Mouse (Mus musculus) CH12.LX (cell line): ENCODE results near the gene Esrrb. TPM values are rescaled to one million over a fixed set of nuclear protein-coding genes. Genes with fewer than 3 reads are reported as not detected.

Experiments used
- DNase-seq: peaks from one replicate; pipeline ENCODE4 v3.0.0-alpha.2; 2013; ENCODE audit errors: extremely low read depth
- H3K27ac ChIP-seq: 2 replicates; pipeline ENCODE4 v1.5.1; 2012; ENCODE audit warnings: low read depth, mild to moderate bottlenecking, control low read depth, moderate library complexity; ENCODE audit not compliant: insufficient read depth
- H3K27me3 ChIP-seq: replicated peaks from 2 replicates; pipeline ENCODE3; 2012; ENCODE audit warnings: inconsistent platforms
- H3K36me3 ChIP-seq, 2 experiments: replicated peaks in 1 of 2; 2 replicates each; pipeline versions ENCODE3 to v1.6.1; 2012; ENCODE audit warnings: inconsistent platforms in 1 of 2, low read length in 1 of 2, mild to moderate bottlenecking in 1 of 2, mixed read lengths in 1 of 2, moderate library complexity in 1 of 2; ENCODE audit not compliant: control insufficient read depth in 1 of 2, insufficient read depth in 1 of 2
- H3K4me1 ChIP-seq, 2 experiments: 2 replicates each; pipeline ENCODE4 v1.6.1; 2012; ENCODE audit warnings: inconsistent platforms in 1 of 2, moderate library complexity in 1 of 2; ENCODE audit not compliant: insufficient read depth in 2 of 2, control insufficient read depth in 1 of 2
- H3K4me2 ChIP-seq: 2 replicates; pipeline ENCODE4 v1.6.1; 2012; ENCODE audit warnings: low read depth, mild to moderate bottlenecking, control low read depth; ENCODE audit not compliant: poor library complexity, insufficient read depth, severe bottlenecking
- H3K4me3 ChIP-seq, 3 experiments: fragments of 150-350 bp in 1 of 3; sonication (generic) in 1 of 3; replicated peaks in 1 of 3; 2 replicates each; pipeline versions ENCODE3 to v1.5.1; 2011 to 2012; ENCODE audit warnings: low read depth in 2 of 3, low read length in 2 of 3, mild to moderate bottlenecking in 2 of 3, moderate library complexity in 2 of 3, control low read depth in 1 of 3, improper control_type of control experiment in 1 of 3, inconsistent platforms in 1 of 3, mixed read lengths in 1 of 3; ENCODE audit not compliant: poor library complexity in 1 of 3
- H3K79me2 ChIP-seq: replicated peaks from 2 replicates; pipeline ENCODE4 v1.6.1; 2012; ENCODE audit warnings: mild to moderate bottlenecking, moderate library complexity; ENCODE audit not compliant: control insufficient read depth, poor library complexity, insufficient read depth, severe bottlenecking; ENCODE audit errors: extremely low read depth
- H3K9ac ChIP-seq: 2 replicates; pipeline ENCODE4 v1.6.1; 2012; ENCODE audit warnings: low read depth, mild to moderate bottlenecking, control low read depth, moderate library complexity; ENCODE audit not compliant: insufficient read depth
- H3K9me3 ChIP-seq: replicated peaks from 2 replicates; pipeline ENCODE3; 2012; ENCODE audit warnings: low read length, inconsistent platforms, mixed read lengths
- CHD1 ChIP-seq: IDR thresholded peaks from 2 replicates; pipeline ENCODE4 v1.6.1; 2012; ENCODE audit warnings: low read depth, low read length, improper control_type of control experiment, inconsistent platforms
- CTCF ChIP-seq, 2 experiments: IDR thresholded peaks in 1 of 2; conservative IDR thresholded peaks in 1 of 2; 2 replicates each; pipeline ENCODE4 v1.5.1; 2011 to 2012; ENCODE audit warnings: low read depth in 2 of 2, low read length in 2 of 2, improper control_type of control experiment in 1 of 2, inconsistent platforms in 1 of 2, mild to moderate bottlenecking in 1 of 2, moderate library complexity in 1 of 2
- E2F4 ChIP-seq: IDR thresholded peaks from 2 replicates; pipeline ENCODE4 v1.6.1; 2011; ENCODE audit warnings: low read depth, low read length, improper control_type of control experiment; ENCODE audit not compliant: insufficient replicate concordance
- EP300 ChIP-seq: IDR thresholded peaks from 2 replicates; pipeline ENCODE4 v1.6.1; 2011; ENCODE audit warnings: low read length, improper control_type of control experiment
- ETS1 ChIP-seq: conservative IDR thresholded peaks from 2 replicates; pipeline ENCODE4 v1.6.1; 2012; ENCODE audit warnings: low read depth, mild to moderate bottlenecking, inconsistent platforms, low read length, improper control_type of control experiment, moderate library complexity
- GABPA ChIP-seq: IDR thresholded peaks from 2 replicates; pipeline ENCODE4 v1.6.1; 2012; ENCODE audit warnings: low read depth, low read length, improper control_type of control experiment, inconsistent platforms; ENCODE audit not compliant: insufficient replicate concordance
- HCFC1 ChIP-seq: IDR thresholded peaks from 2 replicates; pipeline ENCODE4 v1.6.1; 2012; ENCODE audit warnings: low read depth, mild to moderate bottlenecking, inconsistent platforms, low read length, improper control_type of control experiment
- JUN ChIP-seq: IDR thresholded peaks from 2 replicates; pipeline ENCODE4 v1.6.1; 2011; ENCODE audit warnings: low read depth, mild to moderate bottlenecking, low read length, improper control_type of control experiment, moderate library complexity; ENCODE audit not compliant: insufficient read depth
- JUND ChIP-seq: conservative IDR thresholded peaks from 2 replicates; pipeline ENCODE4 v1.6.1; 2011; ENCODE audit warnings: low read depth, low read length, improper control_type of control experiment
- MAX ChIP-seq: IDR thresholded peaks from 2 replicates; pipeline ENCODE4 v1.6.1; 2011; ENCODE audit warnings: low read length, improper control_type of control experiment
- MAZ ChIP-seq: IDR thresholded peaks from 2 replicates; pipeline ENCODE4 v1.6.1; 2012; ENCODE audit warnings: low read depth, mild to moderate bottlenecking, inconsistent platforms, low read length, improper control_type of control experiment, moderate library complexity
- MEF2A ChIP-seq: IDR thresholded peaks from 2 replicates; pipeline ENCODE4 v1.6.1; 2014; ENCODE audit warnings: low read depth, mild to moderate bottlenecking, inconsistent platforms, low read length, improper control_type of control experiment, borderline replicate concordance
- RCOR1 ChIP-seq: conservative IDR thresholded peaks from 2 replicates; pipeline ENCODE4 v1.6.1; 2012; ENCODE audit warnings: low read depth, mild to moderate bottlenecking, inconsistent platforms, low read length, improper control_type of control experiment
- ZC3H11A ChIP-seq: IDR thresholded peaks from 2 replicates; pipeline ENCODE4 v1.6.1; 2012; ENCODE audit warnings: low read depth, mild to moderate bottlenecking, inconsistent platforms, low read length, improper control_type of control experiment
- ZKSCAN1 ChIP-seq: IDR thresholded peaks from 2 replicates; pipeline ENCODE4 v1.6.1; 2012; ENCODE audit warnings: low read depth, inconsistent platforms, low read length, improper control_type of control experiment, borderline replicate concordance
- ZNF384 ChIP-seq: IDR thresholded peaks from 2 replicates; pipeline ENCODE4 v1.6.1; 2012; ENCODE audit warnings: low read depth, low read length, improper control_type of control experiment, inconsistent platforms
- dilution Hi-C: fragments of 300-500 bp; cut with MboI; formaldehyde crosslinking; loops from 2 replicates; pipeline ENCODE4 v1.14.3; 2020; ENCODE audit warnings: low sequenced_read_pairs; ENCODE audit not compliant: extremely low pct_unique_long_range_greater_than_20kb, extremely low pct_ligation_motif_present
- in situ Hi-C: fragments of 300-500 bp; cut with MboI; formaldehyde crosslinking; loops from 3 replicates; pipeline ENCODE4 v1.14.3; 2019; ENCODE audit warnings: low sequenced_read_pairs, low pct_ligation_motif_present, low pct_unique_long_range_greater_than_20kb, mixed read lengths
- polyA plus RNA-seq: library from polyadenylated mRNA; unstranded; fragments of >175 nt; gene quantifications from 2 replicates; pipeline ENCODE4 v1.2.1, GENCODE M21; 2012; ENCODE audit warnings: low read depth; ENCODE audit not compliant: insufficient read length
- total RNA-seq, 2 experiments: library from RNA; depleted of rRNA; stranded (reverse); fragments of 300-350 nt in 1 of 2; fragments of >200 nt in 1 of 2; gene quantifications; 2 replicates each; pipeline ENCODE4 v1.2.3; 2012 to 2014

The Esrrb gene
- total and polyA plus RNA-seq, 3 experiments: not detected

- TF ChIP-seq CHD1 (no peak), MAZ (no peak), ETS1 (no peak), JUND (no peak)
- TF ChIP-seq, all 38 proteins: peak for 0
- H3K4me2 ChIP-seq: no peak overlapping the region
- no peaks in the 10 kb centered on the region for H3K79me2 ChIP-seq
- no peak overlapping the region for H3K27ac ChIP-seq
- H3K4me1 ChIP-seq: no peaks in the 10 kb centered on the region
- H3K9me3 ChIP-seq: no peaks in the 10 kb centered on the region
- H3K9ac ChIP-seq: no peak overlapping the region
- dilution Hi-C loops (no loop called here), in situ Hi-C loops (no loop called here)
- no peak for DNase-seq
- peaks cover 36% of the 10 kb centered on the region for H3K27me3 ChIP-seq
- no peak overlapping the region for H3K4me3 ChIP-seq
- H3K36me3 ChIP-seq: no peaks in the 10 kb centered on the region
Measured at GRCm38 (mm10) chr12:86387671-86388270, 26.9 kb downstream of the Esrrb start.

- Histone ChIP-seq H3K9ac (no peak overlapping the region), H3K4me1 (peaks cover 2 to 6% of the 10 kb centered on the region in 2 experiments; a peak in 2 of 4 replicates), H3K4me2 (no peak overlapping the region), H3K36me3 (no peaks in the 10 kb centered on the region), H3K4me3 (no peak overlapping the region), H3K9me3 (peaks cover 8% of the 10 kb centered on the region), H3K27ac (no peak overlapping the region), H3K27me3 (peaks cover 16% of the 10 kb centered on the region), H3K79me2 (no peaks in the 10 kb centered on the region)
- in situ Hi-C loops (no loop called here), dilution Hi-C loops (no loop called here)
- DNase-seq: no peak
- no peak for TF ChIP-seq JUN
- no peak for TF ChIP-seq MEF2A
- no peak for TF ChIP-seq HCFC1
- no peak for TF ChIP-seq EP300
Measured at GRCm38 (mm10) chr12:86394773-86395172, 33.9 kb downstream of the Esrrb start.

DNA sequence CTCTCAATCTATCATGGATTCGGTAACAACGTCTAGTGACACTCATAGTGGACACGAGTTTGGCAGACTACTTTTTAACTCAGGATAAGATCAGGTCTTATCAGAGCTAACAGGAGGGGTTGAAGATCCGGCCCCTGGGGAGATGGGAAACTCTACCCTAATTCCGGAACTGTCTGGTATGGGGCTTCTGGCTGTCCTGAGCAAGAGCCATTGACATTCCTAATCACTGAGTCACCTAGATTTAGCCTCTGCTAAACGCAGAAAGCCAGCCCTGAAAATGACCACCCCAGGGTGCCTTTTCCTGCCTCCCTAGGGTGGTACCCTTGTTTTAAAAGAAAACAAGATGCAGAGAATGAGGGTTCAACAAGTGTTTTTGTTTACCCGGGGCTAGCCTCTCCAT lies 34.4 kb downstream of the Esrrb start:
- peaks cover 2 to 6% of the 10 kb centered on the region in 2 experiments; a peak in 2 of 4 replicates for H3K4me1 ChIP-seq
- no peak overlapping the region for H3K27ac ChIP-seq
- H3K79me2 ChIP-seq: no peaks in the 10 kb centered on the region
- peaks cover 8% of the 10 kb centered on the region for H3K9me3 ChIP-seq
- no peak for TF ChIP-seq ZNF384
- TF ChIP-seq ZC3H11A: no peak
- no peak for TF ChIP-seq ZKSCAN1
- TF ChIP-seq CTCF (conservative IDR thresholded peaks at IDR 0.05 in 1 of 2, IDR thresholded peaks at IDR 0.05 in 1 of 2; ENCODE audit: low read depth in 2 of 2, low read length in 2 of 2): no peak
- TF ChIP-seq RCOR1: no peak
- no peak for TF ChIP-seq GABPA
- TF ChIP-seq E2F4: no peak
- no peak for TF ChIP-seq MAX
- no peak for TF ChIP-seq MEF2A
- DNase-seq: no peak
- H3K27me3 ChIP-seq: peaks cover 17% of the 10 kb centered on the region
- dilution Hi-C loops: no loop called here
- H3K36me3 ChIP-seq: no peaks in the 10 kb centered on the region
- H3K4me3 ChIP-seq: no peak overlapping the region
- H3K4me2 ChIP-seq: no peak overlapping the region
- in situ Hi-C loops: no loop called here
- no peak overlapping the region for H3K9ac ChIP-seq
